Mouse (Mus musculus) CH12.LX (cell line): Measurements from ENCODE around the gene Fam222a. TPM values are rescaled to one million over a fixed set of nuclear protein-coding genes. Genes with fewer than 3 reads are reported as not detected.
A peak's percentile ranks its signal among the peaks of the same experiment; 100 is the strongest.

Source experiments
- DNase-seq: peaks from one replicate; pipeline ENCODE4 v3.0.0-alpha.2; 2013; ENCODE audit errors: extremely low read depth
- H3K27ac ChIP-seq: 2 replicates; pipeline ENCODE4 v1.5.1; 2012; ENCODE audit warnings: low read depth, mild to moderate bottlenecking, control low read depth, moderate library complexity; ENCODE audit not compliant: insufficient read depth
- H3K27me3 ChIP-seq: replicated peaks from 2 replicates; pipeline ENCODE3; 2012; ENCODE audit warnings: inconsistent platforms
- H3K36me3 ChIP-seq, 2 experiments: replicated peaks in 1 of 2; 2 replicates each; pipeline versions ENCODE3 to v1.6.1; 2012; ENCODE audit warnings: inconsistent platforms in 1 of 2, low read length in 1 of 2, mild to moderate bottlenecking in 1 of 2, mixed read lengths in 1 of 2, moderate library complexity in 1 of 2; ENCODE audit not compliant: control insufficient read depth in 1 of 2, insufficient read depth in 1 of 2
- H3K4me1 ChIP-seq, 2 experiments: 2 replicates each; pipeline ENCODE4 v1.6.1; 2012; ENCODE audit warnings: inconsistent platforms in 1 of 2, moderate library complexity in 1 of 2; ENCODE audit not compliant: insufficient read depth in 2 of 2, control insufficient read depth in 1 of 2
- H3K4me2 ChIP-seq: 2 replicates; pipeline ENCODE4 v1.6.1; 2012; ENCODE audit warnings: low read depth, mild to moderate bottlenecking, control low read depth; ENCODE audit not compliant: poor library complexity, insufficient read depth, severe bottlenecking
- H3K4me3 ChIP-seq, 3 experiments: fragments of 150-350 bp in 1 of 3; sonication (generic) in 1 of 3; replicated peaks in 1 of 3; 2 replicates each; pipeline versions ENCODE3 to v1.5.1; 2011 to 2012; ENCODE audit warnings: low read depth in 2 of 3, low read length in 2 of 3, mild to moderate bottlenecking in 2 of 3, moderate library complexity in 2 of 3, control low read depth in 1 of 3, improper control_type of control experiment in 1 of 3, inconsistent platforms in 1 of 3, mixed read lengths in 1 of 3; ENCODE audit not compliant: poor library complexity in 1 of 3
- H3K79me2 ChIP-seq: replicated peaks from 2 replicates; pipeline ENCODE4 v1.6.1; 2012; ENCODE audit warnings: mild to moderate bottlenecking, moderate library complexity; ENCODE audit not compliant: control insufficient read depth, poor library complexity, insufficient read depth, severe bottlenecking; ENCODE audit errors: extremely low read depth
- H3K9ac ChIP-seq: 2 replicates; pipeline ENCODE4 v1.6.1; 2012; ENCODE audit warnings: low read depth, mild to moderate bottlenecking, control low read depth, moderate library complexity; ENCODE audit not compliant: insufficient read depth
- H3K9me3 ChIP-seq: replicated peaks from 2 replicates; pipeline ENCODE3; 2012; ENCODE audit warnings: low read length, inconsistent platforms, mixed read lengths
- CHD1 ChIP-seq: IDR thresholded peaks from 2 replicates; pipeline ENCODE4 v1.6.1; 2012; ENCODE audit warnings: low read depth, low read length, improper control_type of control experiment, inconsistent platforms
- CTCF ChIP-seq, 2 experiments: IDR thresholded peaks in 1 of 2; conservative IDR thresholded peaks in 1 of 2; 2 replicates each; pipeline ENCODE4 v1.5.1; 2011 to 2012; ENCODE audit warnings: low read depth in 2 of 2, low read length in 2 of 2, improper control_type of control experiment in 1 of 2, inconsistent platforms in 1 of 2, mild to moderate bottlenecking in 1 of 2, moderate library complexity in 1 of 2
- E2F4 ChIP-seq: IDR thresholded peaks from 2 replicates; pipeline ENCODE4 v1.6.1; 2011; ENCODE audit warnings: low read depth, low read length, improper control_type of control experiment; ENCODE audit not compliant: insufficient replicate concordance
- EP300 ChIP-seq: IDR thresholded peaks from 2 replicates; pipeline ENCODE4 v1.6.1; 2011; ENCODE audit warnings: low read length, improper control_type of control experiment
- ETS1 ChIP-seq: conservative IDR thresholded peaks from 2 replicates; pipeline ENCODE4 v1.6.1; 2012; ENCODE audit warnings: low read depth, mild to moderate bottlenecking, inconsistent platforms, low read length, improper control_type of control experiment, moderate library complexity
- IRF4 ChIP-seq: IDR thresholded peaks from 2 replicates; pipeline ENCODE4 v1.6.1; 2014; ENCODE audit warnings: low read depth, mild to moderate bottlenecking, inconsistent platforms, low read length, improper control_type of control experiment
- MAZ ChIP-seq: IDR thresholded peaks from 2 replicates; pipeline ENCODE4 v1.6.1; 2012; ENCODE audit warnings: low read depth, mild to moderate bottlenecking, inconsistent platforms, low read length, improper control_type of control experiment, moderate library complexity
- MXI1 ChIP-seq: IDR thresholded peaks from 2 replicates; pipeline ENCODE4 v1.6.1; 2011; ENCODE audit warnings: mild to moderate bottlenecking, low read depth, low read length, improper control_type of control experiment
- NELFE ChIP-seq: IDR thresholded peaks from 2 replicates; pipeline ENCODE4 v1.6.1; 2011; ENCODE audit warnings: low read depth, low read length, improper control_type of control experiment
- NRF1 ChIP-seq: IDR thresholded peaks from 2 replicates; pipeline ENCODE4 v1.6.1; 2014; ENCODE audit warnings: low read depth, mild to moderate bottlenecking, inconsistent platforms, low read length, improper control_type of control experiment, moderate library complexity
- POLR2AphosphoS2 ChIP-seq: IDR thresholded peaks from 2 replicates; pipeline ENCODE4 v1.6.1; 2011; ENCODE audit warnings: low read depth, low read length, improper control_type of control experiment
- RCOR1 ChIP-seq: conservative IDR thresholded peaks from 2 replicates; pipeline ENCODE4 v1.6.1; 2012; ENCODE audit warnings: low read depth, mild to moderate bottlenecking, inconsistent platforms, low read length, improper control_type of control experiment
- SMC3 ChIP-seq: IDR thresholded peaks from 2 replicates; pipeline ENCODE4 v1.6.1; 2011; ENCODE audit warnings: low read depth, low read length, improper control_type of control experiment
- USF2 ChIP-seq: conservative IDR thresholded peaks from 2 replicates; pipeline ENCODE4 v1.6.1; 2011; ENCODE audit warnings: low read depth, low read length, improper control_type of control experiment
- ZNF384 ChIP-seq: IDR thresholded peaks from 2 replicates; pipeline ENCODE4 v1.6.1; 2012; ENCODE audit warnings: low read depth, low read length, improper control_type of control experiment, inconsistent platforms
- dilution Hi-C: fragments of 300-500 bp; cut with MboI; formaldehyde crosslinking; loops from 2 replicates; pipeline ENCODE4 v1.14.3; 2020; ENCODE audit warnings: low sequenced_read_pairs; ENCODE audit not compliant: extremely low pct_unique_long_range_greater_than_20kb, extremely low pct_ligation_motif_present
- in situ Hi-C: fragments of 300-500 bp; cut with MboI; formaldehyde crosslinking; loops from 3 replicates; pipeline ENCODE4 v1.14.3; 2019; ENCODE audit warnings: low sequenced_read_pairs, low pct_ligation_motif_present, low pct_unique_long_range_greater_than_20kb, mixed read lengths
- polyA plus RNA-seq: library from polyadenylated mRNA; unstranded; fragments of >175 nt; gene quantifications from 2 replicates; pipeline ENCODE4 v1.2.1, GENCODE M21; 2012; ENCODE audit warnings: low read depth; ENCODE audit not compliant: insufficient read length
- total RNA-seq, 2 experiments: library from RNA; depleted of rRNA; stranded (reverse); fragments of 300-350 nt in 1 of 2; fragments of >200 nt in 1 of 2; gene quantifications; 2 replicates each; pipeline ENCODE4 v1.2.3; 2012 to 2014

The Fam222a gene
- total and polyA plus RNA-seq, 3 experiments = 0.13 TPM; not detected in 2

- Histone ChIP-seq H3K4me1 (peaks cover 17 to 35% of the 10 kb centered on the region in 2 experiments), H3K27ac (no peak overlapping the region), H3K4me2 (no peak overlapping the region), H3K4me3 (no peak overlapping the region), H3K9me3 (no peaks in the 10 kb centered on the region), H3K79me2 (no peaks in the 10 kb centered on the region), H3K36me3 (no peaks in the 10 kb centered on the region), H3K27me3 (peaks cover 58% of the 10 kb centered on the region), H3K9ac (no peak overlapping the region)
- no peak for DNase-seq
- TF ChIP-seq MAZ (no peak), USF2 (no peak), POLR2AphosphoS2 (no peak), NRF1 (no peak), MXI1 (no peak), NELFE (no peak), E2F4 (no peak), EP300 (no peak), ETS1 (no peak), CHD1 (no peak), CTCF (conservative IDR thresholded peaks at IDR 0.05 in 1 of 2, IDR thresholded peaks at IDR 0.05 in 1 of 2; ENCODE audit: low read depth in 2 of 2, low read length in 2 of 2) (no peak), IRF4 (no peak), RCOR1 (no peak), SMC3 (no peak)
- in situ Hi-C loops (loop anchor here (10.0 kb wide), 2 partner anchors 130 to 300 kb away; no protein-coding TSS in a partner anchor), dilution Hi-C loops (no loop called here)
These were observed 47.0 kb downstream of the Fam222a start for GRCm38 (mm10) chr5:114614863-114615262.

GRCm38 (mm10) chr5:114616336-114617061 is 48.7 kb downstream of the Fam222a start:
- Histone ChIP-seq H3K4me3 (no peak overlapping the region), H3K27ac (no peak overlapping the region), H3K9ac (no peak overlapping the region), H3K4me1 (peaks cover 11 to 31% of the 10 kb centered on the region in 2 experiments), H3K27me3 (peaks cover 49% of the 10 kb centered on the region), H3K79me2 (no peaks in the 10 kb centered on the region), H3K4me2 (no peak overlapping the region), H3K9me3 (no peaks in the 10 kb centered on the region), H3K36me3 (no peaks in the 10 kb centered on the region)
- peak; percentile 77 for DNase-seq
- dilution Hi-C loops = no loop called here
- in situ Hi-C loops = loop anchor here (10.0 kb wide), 2 partner anchors 132 to 302 kb away; no protein-coding TSS in a partner anchor
- no peak for TF ChIP-seq ZNF384
- no peak for TF ChIP-seq MXI1
